Mouse (Mus musculus) heart, embryonic 16.5 days (tissue): ENCODE measurements around the gene Aox4. TPM values are rescaled to one million over a fixed set of nuclear protein-coding genes. Genes with fewer than 3 reads are reported as not detected.

Experiments
- ATAC-seq: fragments of 200-750 bp; cut with Nextera tagmentation; replicated peaks from 2 replicates; pipeline ENCODE4 v1.8.0; 2017; ENCODE audit warnings: moderate number of reproducible peaks; ENCODE audit not compliant: insufficient read depth, low FRiP score; ENCODE audit errors: extremely low read depth
- H3K27ac ChIP-seq: fragments of 300-500 bp; sonication (generic); 2 replicates; pipeline ENCODE4 v1.5.1; 2014; ENCODE audit warnings: mild to moderate bottlenecking, low read length, control low read depth, moderate library complexity
- H3K27me3 ChIP-seq: fragments of 300-500 bp; sonication (generic); 2 replicates; pipeline ENCODE4 v1.6.1; 2014; ENCODE audit warnings: low read length, mixed read lengths; ENCODE audit not compliant: control insufficient read depth, insufficient read depth
- H3K36me3 ChIP-seq: fragments of 300-500 bp; sonication (generic); 2 replicates; pipeline ENCODE4 v1.6.1; 2014; ENCODE audit not compliant: control insufficient read depth, insufficient read depth
- H3K4me1 ChIP-seq: fragments of 300-500 bp; sonication (generic); 2 replicates; pipeline ENCODE4 v1.6.1; 2014; ENCODE audit warnings: low read length, mixed read lengths; ENCODE audit not compliant: control insufficient read depth, insufficient read depth
- H3K4me2 ChIP-seq: fragments of 300-500 bp; sonication (generic); 2 replicates; pipeline ENCODE4 v1.6.1; 2014; ENCODE audit warnings: low read depth, mild to moderate bottlenecking, control low read depth, low read length
- H3K4me3 ChIP-seq: fragments of 300-500 bp; sonication (generic); 2 replicates; pipeline ENCODE4 v1.5.1; 2014; ENCODE audit warnings: mild to moderate bottlenecking, control low read depth, low read length
- H3K9ac ChIP-seq: fragments of 300-500 bp; sonication (generic); 2 replicates; pipeline ENCODE4 v1.6.1; 2014; ENCODE audit warnings: low read length, control low read depth
- H3K9me3 ChIP-seq: fragments of 300-500 bp; sonication (generic); replicated peaks from 2 replicates; pipeline ENCODE4 v1.6.1; 2016; ENCODE audit warnings: low read length; ENCODE audit not compliant: control insufficient read depth
- WGBS: fragments of 180-500 bp; shearing (Covaris S2); extraction: QIAGEN DNeasy Blood & Tissue Kit; methylation state at CpG from one replicate; pipeline ENCODE4 v1.1.7; 2014; 5-methylcytosine and 5-hydroxymethylcytosine counted together
- polyA plus RNA-seq: library from polyadenylated mRNA; unstranded; fragments of >200 nt; fragmentation: Nextera tagmentation; extraction: Ambion mirVana; gene quantifications from 2 replicates; pipeline ENCODE4 v1.2.1, GENCODE M21; 2015

Gene Aox4
- polyA plus RNA-seq, 1 experiment from 2014 or later = 0.30 TPM

DNA sequence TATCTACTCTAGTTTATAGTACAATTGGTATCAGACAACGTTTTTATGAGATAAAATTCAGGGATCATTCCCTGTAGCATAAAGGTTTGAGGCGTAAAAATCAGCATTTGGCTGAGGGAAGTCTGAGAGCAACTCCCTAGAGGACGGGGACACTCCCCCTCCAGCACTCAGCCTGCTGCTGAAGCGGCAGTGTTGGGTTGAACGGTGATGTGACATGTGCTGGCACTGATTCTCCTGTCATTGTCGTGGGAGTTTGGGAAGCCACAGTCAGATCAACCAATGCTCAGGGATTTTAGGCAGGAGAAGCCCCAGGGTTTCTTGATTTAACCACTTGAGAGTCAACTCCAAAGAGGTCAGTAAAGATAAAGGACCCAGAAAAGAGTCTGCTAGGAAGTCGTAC is 74.3 kb downstream of the Aox4 start:
- Histone ChIP-seq H3K36me3 (no peaks in the 10 kb centered on the region), H3K27ac (no peak overlapping the region), H3K4me1 (no peaks in the 10 kb centered on the region), H3K27me3 (no peaks in the 10 kb centered on the region), H3K4me2 (no peak overlapping the region), H3K9ac (no peak overlapping the region), H3K4me3 (no peak overlapping the region), H3K9me3 (no peaks in the 10 kb centered on the region)
- WGBS = 31% methylated on average over 7 of the region's 7 CpGs
- no peak for ATAC-seq

DNA sequence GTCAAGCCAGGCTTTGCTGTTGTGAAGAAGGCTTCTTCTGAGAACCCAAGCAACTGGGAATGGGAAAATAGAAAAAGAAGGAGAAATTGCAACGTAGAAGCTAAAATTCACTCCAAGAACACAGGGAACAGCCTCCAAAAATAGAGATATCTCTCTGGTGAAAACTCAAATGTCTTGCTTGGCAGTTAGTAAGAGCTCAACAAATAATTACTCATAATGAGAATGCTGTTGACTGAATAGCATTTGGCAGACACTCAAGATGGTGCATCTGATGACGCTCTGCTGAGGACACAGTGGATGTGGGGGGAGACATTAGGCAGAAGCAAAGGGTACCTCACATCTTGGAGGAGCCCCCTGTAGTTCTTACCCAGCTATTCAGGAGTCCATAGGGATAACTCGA is 77.9 kb downstream of the Aox4 start:
- 66% methylated on average over 3 of the region's 3 CpGs for WGBS
- no peaks in the 10 kb centered on the region; the same call in 1 of the 2 replicates for H3K4me1 ChIP-seq
- no peak overlapping the region for H3K4me2 ChIP-seq
- no peak overlapping the region for H3K9ac ChIP-seq
- H3K27me3 ChIP-seq = no peaks in the 10 kb centered on the region
- no peak overlapping the region for H3K4me3 ChIP-seq
- no peaks in the 10 kb centered on the region for H3K36me3 ChIP-seq
- H3K9me3 ChIP-seq = no peaks in the 10 kb centered on the region
- H3K27ac ChIP-seq = no peak overlapping the region
- no peak for ATAC-seq

DNA sequence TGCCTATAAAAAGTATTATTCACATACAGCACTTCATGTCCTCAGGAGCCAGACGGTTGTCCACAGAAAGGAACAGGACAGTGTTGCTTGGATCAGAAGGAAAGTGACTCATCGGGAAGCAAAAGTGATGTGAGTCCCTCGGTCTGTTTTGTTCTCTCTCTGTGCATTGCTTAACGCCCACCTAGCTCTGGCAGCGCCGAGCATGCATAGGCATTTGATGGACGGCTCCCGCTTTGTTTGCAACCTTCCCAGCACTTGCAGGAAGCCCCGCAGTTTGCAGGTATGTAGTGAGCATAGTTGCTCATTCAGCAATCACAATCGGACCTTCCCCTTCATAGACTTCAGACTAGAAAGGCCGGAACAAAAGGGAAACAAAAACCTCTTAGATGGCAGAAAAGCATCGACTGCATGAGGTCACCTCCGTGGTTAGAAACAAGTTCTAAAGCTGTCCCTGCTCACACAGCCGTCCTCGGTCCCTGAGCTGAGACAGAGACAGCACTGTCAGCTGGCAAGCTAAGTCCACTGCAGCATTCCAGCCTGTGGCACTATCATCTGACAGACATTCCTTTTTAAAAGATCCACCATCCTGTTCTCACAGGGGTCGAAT is 79.8 kb downstream of the Aox4 start:
- Histone ChIP-seq H3K4me1 (no peaks in the 10 kb centered on the region; the same call in 1 of the 2 replicates), H3K9ac (no peak overlapping the region), H3K4me3 (peak overlapping the region; percentile 1; the same call in 1 of the 2 replicates), H3K9me3 (no peaks in the 10 kb centered on the region), H3K4me2 (peak overlapping the region; percentile 22; the same call in 1 of the 2 replicates), H3K36me3 (no peaks in the 10 kb centered on the region), H3K27ac (no peak overlapping the region), H3K27me3 (no peaks in the 10 kb centered on the region)
- no peak for ATAC-seq
- WGBS = 31% methylated on average over 16 of the region's 16 CpGs

DNA sequence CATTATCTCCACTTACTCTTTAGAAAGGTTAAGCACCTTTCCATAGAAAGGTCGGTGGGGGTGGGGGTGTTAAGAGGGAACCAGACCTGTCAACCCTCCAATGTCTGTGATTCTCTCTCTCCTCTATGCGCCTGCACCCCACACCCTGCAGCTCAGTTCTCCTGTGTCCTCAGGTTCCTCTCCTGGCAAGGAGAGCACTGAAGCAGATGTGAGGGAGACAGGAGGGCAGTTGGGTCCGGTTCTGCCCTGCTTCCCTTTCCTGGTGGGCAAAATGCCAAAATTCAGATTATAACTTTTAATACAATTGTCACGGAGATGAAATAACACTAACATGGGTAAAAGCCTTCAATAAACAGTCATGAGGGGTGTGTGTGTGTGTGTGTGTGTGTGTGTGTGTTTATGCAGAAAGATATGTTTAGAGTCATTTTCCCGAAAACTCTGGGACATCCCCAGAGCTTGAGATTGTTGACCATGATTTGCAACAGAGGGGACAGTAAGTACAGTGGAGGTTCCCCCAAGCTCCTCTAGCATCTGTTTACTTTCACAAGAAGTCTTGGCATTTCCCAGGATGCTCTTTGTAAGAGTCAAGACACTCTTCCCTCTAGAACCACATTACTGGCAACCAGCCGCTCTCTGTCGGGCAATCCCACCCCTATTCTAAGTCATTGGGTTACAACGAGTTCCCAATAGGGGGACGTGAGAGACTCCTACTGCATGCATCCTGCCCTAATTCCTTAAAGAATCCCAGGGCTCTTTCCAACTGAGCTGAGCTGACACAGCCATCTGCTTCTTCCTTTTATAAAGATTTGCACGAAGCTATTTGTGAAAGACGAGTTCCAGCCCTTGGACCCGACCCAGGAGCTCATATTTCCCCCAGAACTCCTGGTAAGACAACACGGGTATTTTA is 81.5 kb downstream of the Aox4 start:
- 40% methylated on average over 13 of the region's 13 CpGs for WGBS
- ATAC-seq = no peak
- H3K4me1 ChIP-seq = no peaks in the 10 kb centered on the region; the same call in 1 of the 2 replicates

DNA sequence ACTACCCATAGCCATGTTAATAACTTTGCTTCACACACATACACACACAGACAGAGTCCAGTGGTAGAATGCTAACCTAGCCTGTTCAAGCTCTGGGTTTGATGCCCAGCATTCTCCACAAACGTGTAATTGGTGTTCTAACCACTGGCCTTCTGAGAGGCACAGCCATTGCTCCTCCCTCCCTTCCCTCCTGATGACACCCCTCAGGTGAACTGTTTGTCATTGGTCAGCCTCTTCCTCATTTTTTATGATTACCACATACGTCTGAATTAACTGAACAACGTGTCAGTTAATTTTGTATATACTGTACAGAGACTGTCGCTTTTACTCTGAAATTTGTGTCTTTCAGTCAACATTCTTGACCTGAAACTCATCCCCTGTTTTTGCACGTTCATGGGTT is 84.5 kb downstream of the Aox4 start:
- Histone ChIP-seq H3K27ac (no peak overlapping the region), H3K9ac (no peak overlapping the region), H3K4me1 (no peaks in the 10 kb centered on the region; the same call in 1 of the 2 replicates), H3K4me3 (no peak overlapping the region), H3K4me2 (no peak overlapping the region), H3K27me3 (no peaks in the 10 kb centered on the region), H3K9me3 (no peaks in the 10 kb centered on the region), H3K36me3 (no peaks in the 10 kb centered on the region)
- WGBS = 76% methylated on average over 5 of the region's 5 CpGs
- no peak for ATAC-seq

More for the DNA sequence above, 81.5 kb downstream of the Aox4 start:
- no peak overlapping the region for H3K27ac ChIP-seq
- no peaks in the 10 kb centered on the region for H3K27me3 ChIP-seq
- H3K4me2 ChIP-seq = no peak overlapping the region
- H3K9me3 ChIP-seq = no peaks in the 10 kb centered on the region
- no peak overlapping the region for H3K9ac ChIP-seq
- H3K4me3 ChIP-seq = no peak overlapping the region
- H3K36me3 ChIP-seq = no peaks in the 10 kb centered on the region

DNA sequence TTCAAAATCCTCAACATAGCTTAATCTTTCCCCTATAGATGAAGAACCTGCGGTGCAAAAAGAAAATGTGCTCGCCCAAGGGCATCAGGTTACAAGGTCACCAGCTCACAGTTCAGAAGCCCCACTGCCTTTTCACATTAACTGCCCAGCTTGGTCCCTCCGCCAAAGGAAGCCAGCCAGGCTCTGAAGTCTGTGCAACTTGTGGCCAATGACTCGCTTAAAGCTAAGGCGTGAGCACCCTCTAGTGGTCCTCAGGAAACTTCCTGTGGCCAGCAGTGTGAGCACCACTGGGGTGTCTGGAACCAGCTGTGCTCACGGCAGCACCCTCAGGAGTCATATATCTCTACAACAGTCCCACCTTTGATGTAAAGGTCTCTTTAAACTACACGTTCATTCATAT is 86.1 kb downstream of the Aox4 start:
- no peaks in the 10 kb centered on the region; the same call in 1 of the 2 replicates for H3K4me1 ChIP-seq
- WGBS = 3% methylated on average over 7 of the region's 7 CpGs
- H3K27me3 ChIP-seq = no peaks in the 10 kb centered on the region
- no peak overlapping the region for H3K27ac ChIP-seq
- no peaks in the 10 kb centered on the region for H3K36me3 ChIP-seq
- peak; percentile 66; the same call in 1 of the 2 replicates for ATAC-seq
- H3K4me3 ChIP-seq = no peak overlapping the region
- H3K4me2 ChIP-seq = no peak overlapping the region
- no peak overlapping the region for H3K9ac ChIP-seq
- no peaks in the 10 kb centered on the region for H3K9me3 ChIP-seq

DNA sequence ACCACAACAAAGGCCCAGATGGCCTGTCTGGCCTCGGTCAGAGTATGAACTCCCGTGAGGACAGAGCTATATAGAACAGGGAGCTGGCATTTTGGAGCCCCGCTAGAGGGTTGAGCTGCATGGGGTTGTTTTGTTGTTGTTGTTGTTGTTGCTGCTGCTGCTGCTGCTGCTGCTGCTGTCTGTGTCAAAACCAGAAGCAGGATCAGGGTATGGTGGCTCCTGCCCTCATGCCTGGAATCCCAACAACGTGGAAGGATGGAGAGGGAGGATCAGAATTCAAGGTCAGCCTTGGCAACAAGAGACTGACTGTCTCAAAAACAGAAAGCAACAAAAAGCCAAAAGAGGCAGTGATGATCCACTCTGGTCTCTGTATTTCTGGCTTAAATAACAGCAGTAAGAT is 86.6 kb downstream of the Aox4 start:
- H3K9me3 ChIP-seq = no peaks in the 10 kb centered on the region
- no peak overlapping the region for H3K4me3 ChIP-seq
- H3K9ac ChIP-seq = no peak overlapping the region
- H3K27me3 ChIP-seq = no peaks in the 10 kb centered on the region
- ATAC-seq = no peak
- H3K36me3 ChIP-seq = no peaks in the 10 kb centered on the region
- 58% methylated on average over 4 of the region's 4 CpGs for WGBS
- H3K4me1 ChIP-seq = no peaks in the 10 kb centered on the region
- no peak overlapping the region for H3K27ac ChIP-seq
- no peak overlapping the region for H3K4me2 ChIP-seq

DNA sequence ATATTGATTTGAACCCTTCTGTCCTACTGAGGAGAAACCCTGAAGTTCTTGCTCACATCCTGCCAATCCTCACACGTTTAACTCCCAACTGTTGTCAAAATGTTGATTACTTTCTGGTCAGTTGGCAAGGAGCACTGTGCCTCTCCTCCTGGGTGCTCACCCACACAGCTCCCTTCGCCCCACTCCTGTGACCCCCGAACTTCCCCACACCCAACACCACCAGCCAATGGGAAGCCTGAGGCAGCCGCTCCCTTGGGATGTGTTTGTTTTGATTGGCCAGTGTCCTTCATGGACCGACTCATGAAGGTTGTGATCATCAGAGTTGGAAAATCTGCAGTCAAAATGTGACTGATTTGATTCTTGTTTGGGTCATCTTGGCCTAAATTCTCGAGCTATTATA is 88.2 kb downstream of the Aox4 start:
- Histone ChIP-seq H3K4me3 (no peak overlapping the region), H3K36me3 (no peaks in the 10 kb centered on the region), H3K27ac (no peak overlapping the region), H3K9ac (no peak overlapping the region), H3K9me3 (no peaks in the 10 kb centered on the region), H3K4me1 (no peaks in the 10 kb centered on the region), H3K4me2 (no peak overlapping the region), H3K27me3 (no peaks in the 10 kb centered on the region)
- ATAC-seq = no peak
- WGBS = 64% methylated on average over 6 of the region's 6 CpGs

DNA sequence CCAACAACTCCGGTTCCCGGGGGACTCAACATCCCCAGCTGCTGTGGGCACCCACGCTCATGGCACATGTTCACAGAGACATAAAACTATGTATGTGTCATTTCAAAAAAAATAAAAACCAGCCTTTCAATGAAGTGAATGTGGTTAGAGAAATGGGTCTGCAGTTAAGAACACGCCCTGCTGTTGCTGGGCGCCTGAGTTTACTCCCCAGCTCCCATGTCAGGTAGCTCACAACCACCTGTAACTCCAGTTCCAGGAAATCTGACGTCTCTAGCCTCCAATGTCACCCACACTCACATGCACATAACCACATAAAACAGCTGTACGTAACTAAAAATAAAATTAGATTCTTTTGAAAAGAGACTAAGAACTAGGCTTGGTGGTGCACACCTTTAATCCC is 90.9 kb downstream of the Aox4 start:
- 78% methylated on average over 7 of the region's 7 CpGs for WGBS
- H3K4me1 ChIP-seq = 0 out of 2 replicates have a peak, but pooled peaks cover 3% of the 10 kb centered on the region

More for the DNA sequence above, 90.9 kb downstream of the Aox4 start:
- ATAC-seq = no peak
- no peaks in the 10 kb centered on the region for H3K9me3 ChIP-seq
- H3K27me3 ChIP-seq = no peaks in the 10 kb centered on the region
- H3K4me2 ChIP-seq = no peak overlapping the region
- no peaks in the 10 kb centered on the region for H3K36me3 ChIP-seq
- H3K27ac ChIP-seq = no peak overlapping the region
- H3K4me3 ChIP-seq = no peak overlapping the region
- H3K9ac ChIP-seq = no peak overlapping the region
